Mouse (Mus musculus): ENCODE data around the gene Gm17949. TPM values are rescaled to one million over a fixed set of nuclear protein-coding genes. Genes with fewer than 3 reads are reported as not detected.

Gene Gm17949
- total RNA-seq, 2 experiments from 2014 or later, result 0.27 to 0.34 TPM

Other genes with a start within 250 kb of the Gm17949 start
- 10 to 100 TPM; 57.6 to 75.6 TPM for gene Dus3l, start 246.7 kb upstream of the Gm17949 start, total RNA-seq (2021)
- gene Prr22, start 241.2 kb upstream of the Gm17949 start, total RNA-seq (2021), result 1 to 10 TPM; 1.2 to 1.3 TPM
- gene Rfx2, start 180.5 kb upstream of the Gm17949 start, total RNA-seq (2021), result 1 to 10 TPM; 2.7 to 2.9 TPM
- gene Acsbg2, start 137.0 kb upstream of the Gm17949 start, total RNA-seq (2021), result not detected
- gene 1700061G19Rik, start 136.0 kb upstream of the Gm17949 start, total RNA-seq (2021), result under 1 TPM in 1 of 2 experiments, not detected in 1; 0.14 TPM
- 10 to 100 TPM; 69.3 to 82.4 TPM for gene Mllt1, start 76.1 kb upstream of the Gm17949 start, total RNA-seq (2021)
- not detected for gene Acer1, start 29.3 kb upstream of the Gm17949 start, total RNA-seq (2021)
- gene Clpp, start 21.2 kb upstream of the Gm17949 start, total RNA-seq (2021), result 10 to 100 TPM; 66.6 to 68.3 TPM
- 10 to 100 TPM; 20.5 to 26.2 TPM for gene Alkbh7, start 14.1 kb upstream of the Gm17949 start, total RNA-seq (2021)
- not detected for gene Pspn, start 11.5 kb upstream of the Gm17949 start, total RNA-seq (2021)
- gene Gtf2f1, start 181 bp upstream of the Gm17949 start, total RNA-seq (2021), result 10 to 100 TPM; 63.4 to 65.3 TPM
- gene Khsrp, start 20.1 kb downstream of the Gm17949 start, total RNA-seq (2021), result 100 to 1,000 TPM; 106 to 112 TPM
- gene Slc25a41, start 30.2 kb downstream of the Gm17949 start, total RNA-seq (2021), result not detected
- gene Crb3, start 47.6 kb downstream of the Gm17949 start, total RNA-seq (2021), result 1 to 10 TPM in 1 of 2 experiments, under 1 TPM in 1; 0.32 to 1.3 TPM
- 100 to 1,000 TPM; 347 to 354 TPM for gene Slc25a23, start 48.4 kb downstream of the Gm17949 start, total RNA-seq (2021)
- 1 to 10 TPM; 1.7 to 2.5 TPM for gene Dennd1c, start 67.0 kb downstream of the Gm17949 start, total RNA-seq (2021)
- gene Tubb4a, start 76.3 kb downstream of the Gm17949 start, total RNA-seq (2021), result 100 to 1,000 TPM; 620 to 748 TPM
- gene Tnfsf9, start 93.9 kb downstream of the Gm17949 start, total RNA-seq (2021), result under 1 TPM; 0.25 to 0.41 TPM
- under 1 TPM in 1 of 2 experiments, not detected in 1; 0.52 TPM for gene Cd70, start 138.3 kb downstream of the Gm17949 start, total RNA-seq (2021)
- not detected for gene Tnfsf14, start 182.7 kb downstream of the Gm17949 start, total RNA-seq (2021)
- under 1 TPM; 0.59 to 0.74 TPM for gene C3, start 216.7 kb downstream of the Gm17949 start, total RNA-seq (2021)
- gene Gpr108, start 237.0 kb downstream of the Gm17949 start, total RNA-seq (2021), result 10 to 100 TPM; 23.2 to 23.4 TPM
- gene Trip10, start 238.0 kb downstream of the Gm17949 start, total RNA-seq (2021), result 1 to 10 TPM; 5.3 to 9.2 TPM

Measured in left cerebral cortex, postnatal 36 days (tissue).